Mouse (Mus musculus) kidney, adult 2 months (tissue): ENCODE results near the gene Foxo1.

ENCODE experiments used
- CTCF ChIP-seq: fragments of 200-500 bp; conservative IDR thresholded peaks from 2 replicates; pipeline ENCODE4 v1.5.1; 2011; ENCODE audit warnings: low read depth, mild to moderate bottlenecking, control low read depth, low read length, moderate library complexity, mixed read lengths; ENCODE audit not compliant: insufficient read depth, insufficient read length
- POLR2A ChIP-seq: fragments of 200-500 bp; IDR thresholded peaks from one replicate; pipeline ENCODE4 v1.6.1; 2011; ENCODE audit warnings: low read depth, low read length, control low read depth

DNA sequence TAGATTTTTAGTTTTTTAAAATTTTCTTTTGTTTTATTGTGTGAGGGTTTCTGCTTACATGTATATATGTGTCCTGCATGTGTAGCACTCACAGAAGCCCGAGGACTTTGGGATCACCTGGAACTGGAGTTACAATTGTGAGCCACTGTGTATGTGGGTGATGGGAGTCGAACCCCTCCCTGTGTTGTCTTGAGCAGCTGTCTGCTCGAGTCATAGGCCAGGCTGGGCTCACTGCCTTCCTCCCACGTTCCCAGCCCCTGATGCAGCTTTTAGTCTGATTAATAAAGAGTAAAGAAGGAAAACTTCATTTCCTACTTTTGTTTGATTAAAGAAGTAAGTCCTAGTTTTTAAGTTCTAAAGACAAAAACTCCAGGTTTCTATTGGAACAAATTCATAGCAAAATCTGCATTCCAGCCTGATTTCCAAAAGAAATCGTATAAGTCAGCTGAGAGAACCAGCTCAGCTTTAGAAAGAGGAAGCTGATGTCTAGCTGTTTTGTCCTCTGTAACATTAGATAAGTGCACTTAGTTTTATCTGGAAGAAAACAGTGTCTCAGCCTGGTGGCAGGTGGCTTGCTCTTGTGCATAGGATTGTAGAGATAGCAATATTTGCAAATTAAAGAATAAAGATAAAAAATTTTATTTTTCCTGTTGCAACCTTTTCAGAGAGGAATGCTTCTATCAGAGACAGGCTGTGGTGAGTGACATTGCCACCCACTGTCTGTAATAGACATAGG, 40.6 kb downstream of the Foxo1 start:
- no peak for TF ChIP-seq CTCF
- no peak for TF ChIP-seq POLR2A
